Mouse (Mus musculus) kidney, adult 2 months (tissue): ENCODE data around the gene Slc4a1ap. TPM values are rescaled to one million over a fixed set of nuclear protein-coding genes. Genes with fewer than 3 reads are reported as not detected.

Source experiments
- DNase-seq: peaks from one replicate; pipeline ENCODE4 v3.0.0; 2021
- H3K27ac ChIP-seq: fragments of 200-500 bp; 2 replicates; pipeline ENCODE4 v1.5.1; 2012; ENCODE audit warnings: low read depth, low read length, control low read depth, inconsistent platforms; ENCODE audit not compliant: insufficient read depth
- H3K27me3 ChIP-seq: fragments of 200-500 bp; replicated peaks from 2 replicates; pipeline ENCODE4 v1.6.1; 2012; ENCODE audit warnings: mild to moderate bottlenecking, moderate library complexity, low read length, inconsistent platforms; ENCODE audit not compliant: control insufficient read depth, insufficient read depth
- H3K36me3 ChIP-seq: fragments of 200-500 bp; 2 replicates; pipeline ENCODE4 v1.6.1; 2012; ENCODE audit warnings: mild to moderate bottlenecking, moderate library complexity, low read length, inconsistent platforms; ENCODE audit not compliant: control insufficient read depth, insufficient read depth
- H3K4me1 ChIP-seq: fragments of 200-500 bp; 2 replicates; pipeline ENCODE4 v1.6.1; 2011; ENCODE audit warnings: low read length; ENCODE audit not compliant: control insufficient read depth, insufficient read depth
- H3K4me3 ChIP-seq: fragments of 200-500 bp; 2 replicates; pipeline ENCODE4 v1.5.1; 2011; ENCODE audit warnings: mild to moderate bottlenecking, low read depth, low read length, control low read depth; ENCODE audit not compliant: insufficient read depth
- CTCF ChIP-seq: fragments of 200-500 bp; conservative IDR thresholded peaks from 2 replicates; pipeline ENCODE4 v1.5.1; 2011; ENCODE audit warnings: low read depth, mild to moderate bottlenecking, control low read depth, low read length, moderate library complexity, mixed read lengths; ENCODE audit not compliant: insufficient read depth, insufficient read length
- POLR2A ChIP-seq: fragments of 200-500 bp; IDR thresholded peaks from one replicate; pipeline ENCODE4 v1.6.1; 2011; ENCODE audit warnings: low read depth, low read length, control low read depth
- WGBS: fragments of 180-500 bp; shearing (Covaris S2); methylation state at CpG from one replicate; pipeline ENCODE4 v1.1.7; 2018; 5-methylcytosine and 5-hydroxymethylcytosine counted together
- polyA plus RNA-seq: library from polyadenylated mRNA; depleted of rRNA; stranded (reverse); fragments of >200 nt; gene quantifications from 2 replicates; pipeline ENCODE4 v1.2.3, GENCODE M21; 2012; rRNA removed

Gene Slc4a1ap
- 10.4 and 11.2 TPM in 2 replicates for polyA plus RNA-seq

- Histone ChIP-seq H3K27me3 (no peaks in the 10 kb centered on the region), H3K4me1 (0 out of 2 replicates have a peak, but pooled peaks cover 2% of the 10 kb centered on the region), H3K4me3 (peak within 1 kb of the TSS; percentile 69), H3K27ac (peak within 1 kb of the TSS; percentile 84), H3K36me3 (no peaks in the 10 kb centered on the region; the same call in 1 of the 2 replicates)
- WGBS, result under 1% methylated on average over 28 of the region's 28 CpGs
- peak; percentile 88 for DNase-seq
- peak; percentile 22 for TF ChIP-seq POLR2A
- TF ChIP-seq CTCF, result no peak
Observed at GRCm38 (mm10) chr5:31526354-31527116, at the start of gene Slc4a1ap. Slc4a1ap (plus strand) TSS chr5:31526995.

- Histone ChIP-seq H3K4me3 (no peak overlapping the region), H3K27ac (no peak overlapping the region), H3K27me3 (no peaks in the 10 kb centered on the region), H3K4me1 (no peaks in the 10 kb centered on the region), H3K36me3 (no peaks in the 10 kb centered on the region; the same call in 1 of the 2 replicates)
- 93% methylated on average over 4 of the region's 4 CpGs for WGBS
- DNase-seq, result no peak
- TF ChIP-seq POLR2A (no peak), CTCF (no peak)
Observed at GRCm38 (mm10) chr5:31480536-31480935, 46.3 kb upstream of the Slc4a1ap start.

GRCm38 (mm10) chr5:31485440-31485839 is 41.4 kb upstream of the Slc4a1ap start, which contains the start of gene 4930548H24Rik:
4930548H24Rik (plus strand) TSS chr5:31485740.
- H3K27me3 ChIP-seq, result no peaks in the 10 kb centered on the region
- no peaks in the 10 kb centered on the region; the same call in 1 of the 2 replicates for H3K36me3 ChIP-seq
- no peak within 1 kb of the TSS for H3K27ac ChIP-seq
- no peak for DNase-seq
- WGBS, result 96% methylated on average over 3 of the region's 3 CpGs
- H3K4me1 ChIP-seq, result no peaks in the 10 kb centered on the region
- TF ChIP-seq CTCF (no peak), POLR2A (no peak)
- no peak within 1 kb of the TSS for H3K4me3 ChIP-seq

- no peak overlapping the region for H3K4me3 ChIP-seq
- no peak for TF ChIP-seq CTCF
- TF ChIP-seq POLR2A, result no peak
- H3K27me3 ChIP-seq, result no peaks in the 10 kb centered on the region
- H3K36me3 ChIP-seq, result no peaks in the 10 kb centered on the region
- no peak overlapping the region for H3K27ac ChIP-seq
- 90% methylated on average over 3 of the region's 3 CpGs for WGBS
- no peaks in the 10 kb centered on the region for H3K4me1 ChIP-seq
- DNase-seq, result no peak
Observed at GRCm38 (mm10) chr5:31487889-31488288, 38.9 kb upstream of the Slc4a1ap start.

- H3K27me3 ChIP-seq, result no peaks in the 10 kb centered on the region
- H3K4me1 ChIP-seq, result no peaks in the 10 kb centered on the region
- H3K4me3 ChIP-seq, result no peak overlapping the region
- no peak overlapping the region for H3K27ac ChIP-seq
- WGBS, result 57% methylated on average over 7 of the region's 7 CpGs
- no peak for TF ChIP-seq CTCF
- no peak for TF ChIP-seq POLR2A
- H3K36me3 ChIP-seq, result no peaks in the 10 kb centered on the region
- DNase-seq, result no peak
Observed at GRCm38 (mm10) chr5:31489116-31489769, 37.6 kb upstream of the Slc4a1ap start.

GRCm38 (mm10) chr5:31492031-31492430 is 34.8 kb upstream of the Slc4a1ap start:
- H3K27me3 ChIP-seq, result no peaks in the 10 kb centered on the region
- H3K27ac ChIP-seq, result no peak overlapping the region
- no peaks in the 10 kb centered on the region for H3K36me3 ChIP-seq
- TF ChIP-seq CTCF (no peak), POLR2A (no peak)
- DNase-seq, result no peak
- 82% methylated on average over 1 of the region's 1 CpGs for WGBS
- H3K4me1 ChIP-seq, result peaks cover 4% of the 10 kb centered on the region; the same call in 1 of the 2 replicates
- H3K4me3 ChIP-seq, result no peak overlapping the region
